Mouse (Mus musculus) frontal cortex, postnatal 36 days (tissue): ENCODE data around the gene Tmem109.
A peak's percentile ranks its signal among the peaks of the same experiment; 100 is the strongest.

Experiments used
- DNase-seq, 2 experiments: peaks; one replicate each; pipeline ENCODE4 v3.0.0; 2022; ENCODE audit warnings: low spot score in 2 of 2

Tmem109 gene

DNA sequence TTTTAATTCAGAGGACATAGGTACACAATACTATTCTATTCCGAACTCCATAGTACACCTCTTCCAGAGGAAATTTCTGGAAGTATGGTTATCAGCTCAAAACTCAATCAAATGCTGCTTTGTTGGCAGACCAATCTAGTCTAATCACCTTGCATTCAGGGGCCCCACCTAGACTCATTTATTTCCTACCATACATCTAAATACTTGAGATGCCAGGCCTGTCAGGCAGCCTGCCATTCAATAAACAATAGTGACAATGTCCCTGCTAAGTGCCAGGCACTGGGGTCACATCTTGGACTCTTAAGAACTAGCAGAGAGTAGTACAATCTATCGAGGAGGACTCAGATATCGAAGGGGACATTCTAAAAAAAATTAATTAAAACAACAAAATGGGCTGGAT lies 10.4 kb upstream of the Tmem109 start:
- no peak for DNase-seq

DNA sequence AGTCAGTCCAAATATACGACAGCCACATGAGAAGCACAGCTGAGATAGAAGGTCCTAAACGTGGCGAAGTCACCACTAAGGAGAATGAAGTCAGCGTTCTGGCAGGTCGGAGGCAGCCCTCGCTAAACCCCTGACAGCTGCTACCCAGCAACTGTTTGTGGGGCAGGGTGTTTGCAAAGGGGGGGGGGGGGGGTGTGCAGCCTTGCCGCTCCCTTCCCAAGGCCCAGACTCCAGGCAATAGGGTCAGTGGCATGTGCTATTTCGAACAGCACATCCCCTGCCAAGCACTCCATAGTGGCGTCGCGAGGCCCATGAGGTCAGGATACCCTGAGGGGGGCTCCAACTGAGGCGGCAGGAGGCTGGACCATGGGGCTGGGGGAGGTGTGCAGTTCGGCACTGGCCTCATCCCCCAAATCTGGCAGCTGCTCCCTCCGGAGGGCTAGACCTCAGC lies 801 bp downstream of the Tmem109 start:
- no peak for DNase-seq

DNA sequence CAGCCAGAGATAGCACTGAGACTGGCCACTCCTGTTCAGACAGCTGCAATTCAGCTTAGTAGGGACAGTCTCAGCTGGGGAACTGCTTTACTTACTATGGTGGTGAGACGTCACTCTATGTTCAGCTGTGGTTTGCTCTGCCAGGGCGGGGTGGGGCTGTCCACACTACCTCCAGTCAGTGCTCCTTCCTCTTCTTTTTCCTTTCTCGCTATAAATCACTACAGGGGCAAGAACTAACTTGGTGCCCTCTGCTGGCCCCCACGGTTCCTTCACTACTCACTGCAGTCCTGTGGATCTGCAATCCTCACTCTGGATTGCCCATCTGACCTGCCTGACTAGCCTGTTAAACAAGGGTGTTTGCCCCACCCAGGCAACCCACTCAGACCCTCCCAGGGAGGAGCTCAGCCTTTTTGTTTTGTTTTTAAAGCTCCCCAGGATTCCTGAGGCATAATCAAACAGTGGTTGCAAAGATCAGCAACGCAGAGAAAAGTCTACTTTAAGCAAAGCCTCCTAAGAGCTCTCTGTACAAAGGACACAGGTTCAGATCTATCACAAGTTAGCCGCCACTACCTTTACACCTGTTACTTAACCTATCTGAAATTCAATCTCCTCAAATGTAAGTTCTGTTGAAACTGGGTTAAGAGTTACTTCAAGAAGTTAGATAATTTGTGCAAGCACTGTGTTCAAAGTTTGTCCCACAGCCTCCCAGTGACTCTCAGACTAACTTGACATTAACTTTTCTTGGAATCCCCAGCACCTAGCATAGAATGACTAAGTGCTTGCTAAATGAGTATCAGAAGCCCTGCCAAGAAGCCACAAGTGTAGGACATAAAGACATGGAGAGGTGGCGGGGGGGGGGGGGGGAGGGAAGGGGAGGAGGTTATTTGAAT lies 1.5 kb downstream of the Tmem109 start:
- peak; percentile 16 to 45 for DNase-seq

DNA sequence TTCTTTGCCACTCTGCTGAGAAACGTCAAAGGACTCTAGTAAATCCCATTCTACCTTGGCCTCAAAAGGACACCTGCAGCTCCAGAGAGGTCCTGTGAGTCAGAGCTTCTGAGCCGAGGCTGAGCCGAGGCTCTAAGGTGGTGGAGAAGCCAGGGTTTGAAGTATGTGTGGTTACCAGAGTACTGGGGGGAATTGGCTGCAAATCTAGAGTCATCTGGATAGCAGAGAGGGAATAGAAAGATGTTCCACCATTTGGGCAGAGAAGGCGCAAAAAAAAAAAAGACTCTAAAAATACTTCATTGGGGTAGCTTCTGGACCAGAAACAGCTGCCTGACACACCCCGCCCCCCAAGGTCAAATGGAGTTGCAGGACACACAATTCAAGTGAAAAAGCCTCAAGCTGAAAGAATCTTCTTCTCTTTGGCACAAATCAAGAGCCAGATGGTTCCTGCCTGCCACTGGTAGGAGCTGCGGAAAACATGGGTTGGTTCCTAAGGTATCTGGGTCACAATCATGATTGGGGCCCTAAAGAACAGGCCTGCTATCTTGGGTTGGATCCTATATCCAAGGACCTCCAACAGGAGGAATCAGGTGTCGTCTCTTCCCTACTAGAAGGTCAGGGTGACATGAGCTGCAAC lies 3.5 kb downstream of the Tmem109 start:
- DNase-seq = peak in 1 of 2 experiments; percentile 48

DNA sequence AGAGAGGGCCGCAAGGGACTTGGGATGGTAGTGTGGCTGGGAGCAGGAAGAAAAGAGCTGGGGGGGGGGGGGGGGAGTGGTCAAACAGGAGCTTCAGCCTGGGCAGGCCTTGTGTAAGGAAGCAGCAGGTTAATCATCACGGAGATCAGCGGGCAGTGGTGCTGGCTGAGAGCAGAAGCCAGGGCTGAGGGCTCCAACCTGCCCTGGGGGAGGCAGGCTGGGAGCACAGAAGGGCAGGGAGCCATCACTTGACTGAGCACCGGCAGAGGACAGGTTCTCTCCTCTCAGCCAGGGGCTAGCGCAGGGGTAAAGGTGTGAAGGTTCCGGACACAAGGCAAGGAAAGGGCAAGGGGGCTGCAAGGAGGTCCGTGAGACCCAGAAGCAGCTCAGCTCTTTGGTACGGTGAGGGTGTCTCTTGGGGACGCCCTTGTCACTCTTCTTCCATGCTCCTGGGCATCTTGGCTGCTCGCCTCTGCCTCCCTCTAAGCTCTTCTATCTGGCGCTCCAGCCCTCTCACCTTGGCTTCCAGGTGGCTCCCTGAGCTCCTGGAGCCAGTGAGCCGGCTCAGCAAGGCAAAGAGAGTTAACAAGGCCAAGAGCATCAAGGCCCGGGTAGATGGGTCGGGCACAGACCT lies 10.4 kb downstream of the Tmem109 start:
- DNase-seq = no peak

DNA sequence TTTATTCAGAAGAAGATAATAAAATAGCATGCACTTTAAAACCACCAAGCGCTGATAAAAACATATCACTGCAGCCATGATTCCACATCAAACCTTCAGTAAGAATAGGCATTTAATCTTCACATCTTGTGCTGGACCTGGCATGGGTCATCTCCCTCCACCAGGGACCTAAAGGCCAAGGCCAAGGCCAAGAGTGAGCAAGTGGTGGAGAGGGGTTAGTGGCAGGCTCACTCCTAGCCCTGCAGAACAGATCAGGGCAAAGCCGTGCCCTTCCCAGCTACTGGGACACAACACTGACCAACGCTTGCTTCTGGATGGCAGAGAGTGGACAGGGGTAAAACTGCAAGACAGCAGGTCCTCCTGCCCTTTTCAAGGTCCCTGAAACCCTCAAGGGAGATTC lies 11.1 kb downstream of the Tmem109 start:
- no peak for DNase-seq

DNA sequence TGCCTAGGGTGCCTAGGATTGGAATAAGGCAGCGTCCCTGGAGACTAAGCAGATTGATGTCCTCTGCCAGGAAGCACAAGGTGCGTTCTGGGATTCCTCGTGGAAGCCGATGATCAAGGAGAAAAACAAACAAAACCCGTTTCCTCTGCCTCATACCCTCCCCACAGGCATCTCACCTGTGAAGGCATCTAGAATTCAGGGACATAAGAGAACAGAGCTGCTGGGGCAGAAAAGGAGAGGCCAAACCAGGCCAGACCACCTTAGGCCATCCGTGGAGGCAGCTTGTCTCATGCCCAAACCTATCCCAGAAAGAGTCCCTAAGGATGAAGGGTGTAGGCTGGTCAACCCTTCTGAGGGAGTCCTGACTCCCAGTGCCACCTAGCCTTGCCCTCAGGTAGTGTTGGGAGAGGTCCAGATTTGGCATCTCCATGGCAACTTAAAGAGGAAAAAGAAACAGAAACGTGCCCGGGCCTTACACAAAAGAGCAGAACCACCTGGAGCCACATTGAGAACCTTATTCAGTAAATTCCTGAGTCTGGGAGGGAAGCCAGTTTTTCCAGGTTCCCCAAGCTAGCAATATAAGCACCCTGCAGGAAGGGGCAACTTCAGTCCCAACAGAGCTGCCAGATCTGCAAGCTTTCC lies 11.8 kb downstream of the Tmem109 start, which contains the start of gene Tmem132a:
Gene Tmem132a (minus strand): TSS at position 55 of the 642 bp plus-strand sequence.
- DNase-seq = no peak

DNA sequence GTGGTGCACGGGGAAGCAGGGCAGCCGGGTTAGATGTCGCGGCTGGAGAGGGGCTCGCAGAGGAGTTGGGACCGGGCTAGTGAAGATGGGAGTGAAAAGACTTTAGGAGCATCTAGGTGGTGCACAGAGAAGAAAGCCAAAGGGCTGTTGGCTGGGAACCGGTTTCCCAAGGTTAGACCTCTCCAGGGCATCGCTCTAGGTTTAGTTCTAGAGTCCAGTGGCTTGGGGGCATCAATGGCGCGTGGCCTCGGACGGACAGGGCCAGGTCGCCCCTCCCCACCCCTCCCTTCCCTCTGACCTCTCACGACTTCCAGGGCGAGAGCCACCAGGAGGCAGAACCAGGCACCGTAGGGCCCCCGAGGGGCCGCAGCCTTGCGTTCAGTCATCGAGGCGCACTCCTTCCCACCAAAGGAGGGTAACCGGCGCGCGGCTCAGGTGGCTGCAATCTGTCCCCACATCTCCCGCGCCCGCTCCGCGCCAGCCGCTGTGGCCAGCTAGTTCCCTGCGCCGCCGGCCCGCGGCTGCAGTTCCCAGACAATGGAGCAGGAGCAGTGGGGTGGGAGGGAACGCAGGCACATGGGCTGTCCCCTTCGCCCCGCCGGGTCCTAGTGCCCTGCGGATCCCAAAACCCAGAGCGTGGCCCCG lies 12.4 kb downstream of the Tmem109 start:
- DNase-seq = peak; percentile 89 to 91

DNA sequence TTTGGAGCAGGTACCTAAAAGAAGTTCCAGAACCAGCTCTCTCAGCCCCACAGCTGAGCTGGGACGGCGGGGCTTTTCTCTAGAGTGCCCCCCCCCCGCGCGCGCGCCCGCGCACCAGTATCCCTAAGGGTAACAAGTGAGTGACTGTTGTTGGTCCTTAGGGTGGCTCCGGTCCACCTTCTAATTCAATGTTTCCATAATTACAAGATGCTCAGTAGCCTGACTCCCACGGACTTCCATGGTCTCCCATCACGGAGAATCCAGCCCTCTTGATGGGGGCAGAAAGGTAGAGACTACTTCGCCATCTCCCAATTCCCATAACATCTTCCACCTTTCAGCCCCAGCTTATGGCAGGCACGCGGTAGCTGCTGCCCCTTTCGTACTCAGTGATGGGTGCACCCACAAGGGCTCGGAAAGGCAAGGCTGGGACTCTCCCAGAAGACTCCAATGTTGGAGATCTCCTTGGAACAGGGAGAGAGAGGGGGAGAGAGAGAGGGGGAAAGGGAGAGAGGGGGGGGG lies 13.1 kb downstream of the Tmem109 start:
- peak; percentile 35 to 39 for DNase-seq

DNA sequence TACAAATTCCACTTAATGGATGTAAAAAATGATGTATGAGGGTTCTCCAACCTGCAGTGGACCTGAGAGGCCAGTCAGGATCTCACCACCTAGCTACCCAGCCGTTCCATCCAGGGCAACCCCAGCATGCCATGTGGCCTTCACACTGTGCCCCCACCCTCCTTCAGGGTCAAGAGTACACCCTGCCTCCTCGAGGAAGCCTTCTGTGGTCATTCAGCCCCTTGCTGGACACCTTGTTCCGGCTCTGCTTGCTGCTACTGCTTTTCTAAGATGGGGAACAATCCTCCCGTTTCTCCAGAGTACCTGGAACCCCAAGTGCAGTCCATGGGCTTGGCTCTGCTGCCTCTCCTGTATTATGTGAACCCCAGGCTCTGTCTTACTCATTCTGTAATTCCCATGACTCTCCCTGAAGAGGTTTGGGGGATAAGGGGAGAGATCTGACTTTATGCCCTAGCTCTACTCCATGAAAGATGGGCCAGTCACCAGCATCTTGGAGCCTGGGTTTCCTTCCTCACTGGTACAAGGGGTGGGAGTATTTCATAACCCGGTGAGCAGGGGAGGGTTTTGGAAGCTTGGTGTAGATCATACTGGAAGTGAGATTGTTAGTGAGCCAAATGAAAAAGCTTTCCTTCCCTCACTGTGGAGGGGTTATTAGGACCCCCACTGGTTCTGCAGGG lies 13.7 kb downstream of the Tmem109 start:
- peak; percentile 20 to 38 for DNase-seq

DNA sequence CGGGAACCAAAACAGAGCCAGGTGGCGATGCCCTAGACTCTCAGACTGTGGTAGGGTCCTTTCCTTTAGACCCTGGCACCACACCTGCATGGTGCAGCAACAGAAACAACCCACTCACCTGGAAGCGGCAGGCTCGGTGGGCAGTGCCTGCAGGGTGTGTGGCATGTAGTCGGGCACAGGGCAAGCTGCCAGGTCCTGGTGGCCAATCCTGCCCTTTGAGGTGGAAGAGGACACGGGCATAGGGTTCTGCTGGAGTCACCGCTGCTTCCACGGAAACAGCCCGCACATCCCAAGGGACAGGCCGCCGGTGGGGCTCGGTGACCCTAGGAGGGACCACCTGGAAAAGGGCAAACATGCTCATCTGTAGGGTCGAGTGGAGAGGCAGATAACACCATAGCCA lies 15.4 kb downstream of the Tmem109 start:
- no peak for DNase-seq

DNA sequence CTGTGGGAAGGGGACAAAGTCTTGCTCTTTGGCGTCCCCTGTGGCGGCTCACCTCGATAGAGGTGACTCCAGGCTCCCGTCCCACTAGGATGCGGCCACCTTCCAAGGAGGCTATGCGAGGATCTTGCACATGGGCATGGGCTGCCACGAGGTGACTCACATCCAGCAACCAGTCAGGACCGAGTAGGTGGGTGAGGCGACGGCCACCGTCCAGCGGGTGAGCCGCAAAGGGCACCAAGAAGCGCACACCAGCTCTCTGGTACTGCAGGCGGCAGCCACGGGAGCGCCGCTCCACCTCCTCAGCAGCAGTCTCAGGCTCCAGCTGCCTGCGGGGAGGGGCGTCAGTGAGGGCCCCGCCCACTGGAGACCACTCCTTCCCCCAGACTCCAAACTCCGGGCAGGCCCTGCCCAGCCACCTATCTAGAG lies 21.7 kb downstream of the Tmem109 start:
- DNase-seq = peak; percentile 15 to 17

DNA sequence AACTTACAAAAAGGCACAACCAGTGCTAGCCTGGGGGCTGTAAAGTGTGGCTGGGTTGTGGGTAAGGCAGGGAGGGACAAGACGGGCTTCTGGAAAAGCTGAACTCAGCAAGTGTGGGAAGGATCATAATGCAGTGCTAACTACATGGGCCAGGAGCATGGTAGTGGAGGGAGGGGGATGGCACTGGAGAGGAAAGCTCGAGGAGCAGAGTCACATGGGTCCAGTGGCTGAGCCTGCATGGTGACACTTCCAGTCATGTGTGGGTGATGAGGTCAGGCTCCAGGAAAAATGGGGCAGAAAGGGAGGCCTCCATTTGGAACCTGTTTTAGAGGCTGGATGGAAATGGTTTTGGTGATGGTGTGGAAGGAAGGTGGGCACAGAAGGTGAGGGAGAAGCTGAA lies 25.3 kb downstream of the Tmem109 start:
- peak in 1 of 2 experiments; percentile 31 for DNase-seq

DNA sequence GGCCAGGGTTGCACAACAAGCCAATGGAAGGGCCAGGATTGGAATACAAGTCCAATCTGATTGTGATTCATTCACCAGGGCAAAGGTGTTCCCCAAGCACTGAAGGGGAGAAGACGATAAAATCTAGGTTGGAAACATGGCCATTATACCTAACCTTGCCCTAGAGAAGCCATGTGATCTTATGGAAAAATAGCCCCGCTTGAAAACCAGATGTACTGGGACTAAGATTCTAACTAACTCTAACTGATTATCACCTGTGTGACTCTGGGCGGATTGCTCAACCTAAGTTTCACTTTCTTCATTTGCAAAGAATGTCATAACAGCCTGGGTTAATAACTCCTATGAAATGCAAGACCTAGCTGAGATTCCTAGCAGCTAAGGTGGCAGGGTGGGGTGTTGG lies 26.4 kb downstream of the Tmem109 start:
- no peak for DNase-seq

DNA sequence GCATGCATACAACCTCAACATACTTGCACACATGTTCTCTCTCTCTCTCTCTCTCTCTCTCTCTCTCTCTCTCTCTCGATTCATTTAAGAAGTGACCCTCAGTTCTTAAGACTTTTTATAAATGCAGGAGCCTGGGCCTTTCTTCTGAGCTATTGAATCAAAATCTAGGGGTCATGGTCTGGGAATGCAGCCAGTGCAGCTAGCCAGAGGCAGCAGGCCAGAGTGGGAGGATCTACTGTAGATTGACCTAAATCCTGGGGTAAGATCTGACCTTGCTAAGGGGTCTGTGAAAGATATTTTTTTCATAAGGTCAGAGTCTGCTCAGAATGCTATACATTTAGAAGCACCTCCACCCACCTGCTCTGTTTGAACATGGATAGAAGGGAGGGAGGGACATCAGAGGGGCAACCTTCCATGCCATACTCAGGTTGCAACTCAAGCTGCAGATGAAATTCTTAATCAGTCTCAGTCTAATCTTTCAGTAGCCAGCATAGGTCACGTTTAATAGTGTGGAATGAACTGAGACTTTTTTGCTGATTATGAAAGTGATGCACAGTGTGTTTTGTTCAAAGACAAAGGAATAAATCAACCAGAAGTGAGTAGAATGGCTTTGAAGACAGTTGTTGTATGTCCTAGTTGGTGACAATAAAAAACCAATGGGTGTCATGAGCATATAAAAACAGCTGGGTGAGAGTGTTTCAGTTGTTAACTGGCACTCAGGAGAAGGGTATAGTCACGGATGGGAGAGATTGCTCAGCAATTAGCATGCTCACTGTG lies 34.3 kb downstream of the Tmem109 start:
- DNase-seq = no peak

DNA sequence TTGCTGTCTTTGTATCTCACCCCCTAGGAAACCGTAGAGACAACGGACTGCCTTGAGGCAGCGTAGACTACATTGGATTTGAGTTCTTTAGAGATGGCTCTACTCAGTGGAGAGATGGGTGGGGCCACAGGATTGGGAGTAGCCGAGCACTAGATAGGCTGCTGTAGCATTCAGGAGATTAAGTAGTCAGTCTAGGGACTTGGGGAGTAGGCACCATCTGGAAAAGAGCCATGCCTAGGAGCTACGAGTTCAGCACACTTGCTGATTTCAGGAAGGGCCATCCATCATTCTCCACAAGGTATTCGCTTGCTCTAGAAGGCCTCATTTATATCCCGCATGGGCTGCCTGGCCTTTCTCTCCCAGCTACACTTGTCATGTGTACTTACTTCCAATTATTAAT lies 35.7 kb downstream of the Tmem109 start:
- no peak for DNase-seq

DNA sequence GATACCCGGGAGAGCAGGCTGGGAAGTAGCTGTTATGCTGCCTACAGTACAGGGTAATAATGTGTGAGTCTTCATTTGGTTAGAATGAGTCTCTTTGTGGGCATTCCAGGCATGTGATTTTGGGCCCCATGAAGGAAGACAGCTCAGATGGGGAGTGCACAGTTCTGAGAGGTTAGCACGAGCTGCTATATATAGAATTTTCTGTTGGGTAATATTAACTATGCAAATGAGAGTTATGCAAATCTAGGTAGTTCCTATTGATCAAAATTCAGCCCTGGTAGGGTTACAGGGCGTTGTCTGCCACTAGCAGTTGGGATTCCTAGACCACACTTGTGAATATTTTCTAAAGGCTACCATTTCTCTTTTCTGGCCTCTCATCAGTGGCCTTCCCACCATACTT lies 36.3 kb downstream of the Tmem109 start:
- DNase-seq = no peak

DNA sequence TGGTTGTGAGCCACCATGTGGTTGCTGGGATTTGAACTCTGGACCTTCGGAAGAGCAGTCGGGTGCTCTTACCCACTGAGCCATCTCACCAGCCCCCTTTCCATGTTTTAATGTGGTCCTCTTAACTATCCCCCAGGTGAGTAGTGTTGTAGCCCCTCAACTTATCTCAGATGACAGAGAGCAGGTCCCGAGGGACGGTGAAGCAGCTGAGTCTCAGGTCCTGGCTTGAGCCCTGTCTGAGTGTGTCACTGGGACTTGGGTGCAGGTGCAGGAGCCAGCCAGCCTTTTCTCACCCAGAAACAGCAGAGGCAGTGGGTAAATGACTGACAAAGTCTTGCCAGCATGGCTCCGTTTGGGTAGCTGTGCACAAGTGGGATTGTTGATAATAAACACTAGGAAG lies 37.6 kb downstream of the Tmem109 start:
- no peak for DNase-seq

DNA sequence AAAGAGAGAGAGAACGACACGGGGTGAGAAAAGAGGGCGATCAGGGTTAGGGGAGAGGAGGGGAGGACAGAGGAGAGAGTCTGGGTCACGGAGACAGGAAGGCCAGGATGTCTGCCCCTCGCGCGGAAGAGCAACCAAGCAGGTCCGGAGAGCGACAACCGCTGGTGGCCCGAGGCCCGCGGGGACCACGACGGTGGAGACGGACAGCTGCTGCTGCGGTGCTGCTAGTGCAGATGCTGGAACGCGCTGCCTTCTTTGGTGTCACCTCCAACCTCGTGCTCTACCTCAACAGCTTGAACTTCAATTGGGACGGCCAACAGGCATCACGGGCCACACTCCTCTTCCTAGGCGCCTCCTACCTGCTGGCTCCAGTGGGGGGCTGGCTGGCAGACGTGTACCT lies 38.9 kb downstream of the Tmem109 start:
- no peak for DNase-seq
